Mouse (Mus musculus): Measurements from ENCODE around the gene Tmem269. TPM values are rescaled to one million over a fixed set of nuclear protein-coding genes. Genes with fewer than 3 reads are reported as not detected.

Gene Tmem269
- under 1 TPM; 0.41 to 0.47 TPM for total RNA-seq (2023)

GRCm38 (mm10) chr4:119218169-119218568 is at the start of gene Tmem269:
Tmem269 (minus strand) TSS chr4:119218217.

DNA sequence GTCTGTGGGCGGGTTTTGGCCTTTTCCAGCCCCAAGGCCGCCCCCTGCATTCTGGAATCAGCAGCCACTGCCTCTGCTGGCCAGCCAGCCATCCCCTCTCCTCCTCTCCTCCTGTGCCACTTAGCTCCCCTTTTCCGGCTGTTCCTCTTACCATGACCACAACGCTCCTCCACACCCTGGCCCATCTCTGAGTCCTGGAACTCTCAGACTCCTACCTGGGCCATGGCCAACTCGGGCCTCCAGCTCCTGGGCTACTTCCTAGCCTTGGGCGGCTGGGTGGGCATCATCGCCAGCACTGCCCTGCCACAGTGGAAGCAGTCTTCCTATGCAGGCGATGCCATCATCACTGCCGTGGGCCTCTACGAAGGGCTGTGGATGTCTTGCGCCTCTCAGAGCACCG is 37.3 kb upstream of the Tmem269 start, which contains the start of gene Cldn19:
TSS of gene Cldn19 (plus strand) at position 64 of the 400 bp plus-strand sequence.

GRCm38 (mm10) chr4:119232410-119233255 is 14.6 kb upstream of the Tmem269 start, which contains the start of the genes AU022252 and P3h1:
AU022252 (minus strand) TSS chr4:119232712.
P3h1 (plus strand) TSS chr4:119232915.

GRCm38 (mm10) chr4:119194909-119195581 is 23.0 kb downstream of the Tmem269 start, which contains the start of gene Svbp:
Svbp (plus strand) TSS chr4:119195306.

DNA sequence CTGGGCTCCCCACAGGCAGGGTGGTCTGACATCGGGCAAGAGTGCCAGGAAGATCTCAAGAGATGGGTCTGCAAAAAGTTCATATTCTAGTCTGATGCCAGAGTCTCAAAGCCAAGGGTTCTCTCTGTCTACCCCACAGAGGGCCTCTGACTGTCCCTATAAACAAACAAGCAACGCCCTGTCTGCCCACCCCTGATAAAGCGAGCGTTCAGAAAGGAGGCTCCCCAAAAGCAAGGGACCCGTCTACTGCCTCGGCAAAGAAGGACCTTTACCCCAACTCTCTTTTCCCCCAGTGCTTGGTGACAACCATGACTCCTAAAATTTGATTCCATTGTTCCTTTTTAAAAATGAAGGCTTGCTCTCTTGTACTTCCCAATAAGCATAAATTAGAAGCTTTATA is 28.2 kb downstream of the Tmem269 start, which contains the start of gene Ermap:
TSS of gene Ermap (minus strand) at position 148 of the 400 bp plus-strand sequence.

GRCm38 (mm10) chr4:119173851-119174453 is 44.1 kb downstream of the Tmem269 start, which contains the start of gene Zfp691:
Zfp691 (minus strand) TSS chr4:119174195.

Other genes with a start within 250 kb of the Tmem269 start
- gene Slc2a1, start 109.5 kb downstream of the Tmem269 start, total RNA-seq (2023) = 10 to 100 TPM; 27.2 to 46.2 TPM
- gene Zfp691, start 44.0 kb downstream of the Tmem269 start, total RNA-seq (2023) = 10 to 100 TPM in 1 of 2 experiments, 1 to 10 TPM in 1; 6.5 to 10.3 TPM
- gene Ermap, start 28.2 kb downstream of the Tmem269 start, total RNA-seq (2023) = 1 to 10 TPM; 2.7 to 6.1 TPM
- 10 to 100 TPM; 18.5 to 26.4 TPM for gene Svbp, start 22.9 kb downstream of the Tmem269 start, total RNA-seq (2023)
- gene AU022252, start 14.5 kb upstream of the Tmem269 start, total RNA-seq (2023) = 10 to 100 TPM; 12.8 to 15.0 TPM
- gene P3h1, start 14.7 kb upstream of the Tmem269 start, total RNA-seq (2023) = 1 to 10 TPM; 7.7 to 7.9 TPM
- gene Cldn19, start 37.2 kb upstream of the Tmem269 start, total RNA-seq (2023) = not detected
- gene Ybx1, start 76.4 kb upstream of the Tmem269 start, total RNA-seq (2023) = 100 to 1,000 TPM; 353 to 355 TPM
- gene Ppih, start 102.3 kb upstream of the Tmem269 start, total RNA-seq (2023) = 10 to 100 TPM; 26.5 to 39.1 TPM
- 1 to 10 TPM; 3.5 to 4.6 TPM for gene Ccdc30, start 197.3 kb upstream of the Tmem269 start, total RNA-seq (2023)
- 10 to 100 TPM; 11.9 to 14.6 TPM for gene Ppcs, start 204.2 kb upstream of the Tmem269 start, total RNA-seq (2023)
- gene Zmynd12, start 204.6 kb upstream of the Tmem269 start, total RNA-seq (2023) = not detected

Data from T-cell, adult 66 days (primary cell).